9 mouse cellular contexts compared by ENCODE assay signal in the genomic region with DNA sequence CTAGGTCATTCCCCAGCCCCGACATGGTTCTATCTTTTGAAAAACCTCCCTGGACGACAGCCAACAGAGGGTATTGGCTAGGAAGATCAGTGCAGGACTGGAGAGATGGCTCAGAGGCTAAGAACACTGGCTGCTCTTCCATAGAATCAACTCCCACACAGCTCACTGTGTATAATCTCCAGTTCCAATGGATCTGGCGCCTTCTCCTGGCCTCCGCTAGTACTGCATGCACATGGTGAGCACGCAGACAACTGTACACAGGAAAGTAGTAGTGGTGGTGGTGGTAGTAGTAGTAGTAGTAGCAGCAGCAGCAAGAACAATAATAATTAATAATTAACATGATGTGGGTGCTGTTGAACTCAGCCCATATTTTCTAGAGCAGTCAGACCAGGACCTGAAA.
DNase-seq lines count a peak whose midpoint lies in the region; ATAC-seq and TF ChIP-seq lines count a peak whose summit lies in the region.
"Had no signal": no experiment of that assay in that cellular context is flagged by ENCODE, and none has a peak within 500 bp of the region (broad histone marks: within the 10 kb centered on the region; RNA-seq: fewer than 3 reads in every experiment).

No protein-coding gene starts in this region.

- H3K4me3 ChIP-seq in hindbrain, embryonic 11.5 days (ENCODE audit: low read depth, low read length) = no peak overlapping the region
- H3K4me3 ChIP-seq in hindbrain, embryonic 13.5 days = no peak overlapping the region
- H3K4me3 ChIP-seq in E14TG2a.4 (replicated peaks; ENCODE audit: low read length) = no peak overlapping the region
- H3K4me3 ChIP-seq: heart, embryonic 15.5 days had no signal

- H3K36me3 ChIP-seq in hindbrain, embryonic 11.5 days (ENCODE audit: control insufficient read depth, insufficient read depth, low read length) = no peaks in the 10 kb centered on the region
- H3K36me3 ChIP-seq in hindbrain, embryonic 13.5 days = no peaks in the 10 kb centered on the region
- H3K36me3 ChIP-seq in E14TG2a.4 (ENCODE audit: insufficient read depth, low read length) = no peaks in the 10 kb centered on the region
- H3K36me3 ChIP-seq: heart, embryonic 15.5 days had no signal

- WGBS in hindbrain, embryonic 11.5 days = 44% methylated on average over 5 of the region's 5 CpGs
- WGBS in hindbrain, embryonic 13.5 days = 55% methylated on average over 5 of the region's 5 CpGs

- no peak for ATAC-seq in hindbrain, embryonic 11.5 days (ENCODE audit: low FRiP score)
- no peak for ATAC-seq in hindbrain, embryonic 13.5 days (ENCODE audit: low FRiP score)
- ATAC-seq in erythroblast, adult 5-6 weeks (replicated peaks; ENCODE audit: low FRiP score, poor library complexity, severe bottlenecking) = no peak

- H3K9ac ChIP-seq in hindbrain, embryonic 11.5 days (ENCODE audit: low read depth, low read length) = no peak overlapping the region
- H3K9ac ChIP-seq in hindbrain, embryonic 13.5 days = no peak overlapping the region
- H3K9ac ChIP-seq: heart, embryonic 15.5 days had no signal

- H3K4me2 ChIP-seq in hindbrain, embryonic 11.5 days (replicated peaks; ENCODE audit: low read depth, low read length) = no peak overlapping the region
- H3K4me2 ChIP-seq in hindbrain, embryonic 13.5 days = no peak overlapping the region
- H3K4me2 ChIP-seq: heart, embryonic 15.5 days had no signal

- peak; percentile 66 for DNase-seq in hindbrain, embryonic 11.5 days (ENCODE audit: low spot score)
- peak; percentile 34 for DNase-seq in brain, adult 2 months (ENCODE audit: low read depth, low spot score)
- peak; percentile 11 for DNase-seq in kidney, postnatal 14 days
- DNase-seq in right cerebral cortex, adult 2 months (ENCODE audit: low spot score in 2 of 2) = peak; percentile 68 to 76
- no peak for DNase-seq in heart, postnatal 14 days

- TF ChIP-seq CTCF in E14TG2a.4 (conservative IDR thresholded peaks at IDR 0.05; ENCODE audit: low read length) = peak; percentile 93

- intact Hi-C loops in heart, postnatal 14 days (cut with DNase I) = no loop called here

- no peaks in the 10 kb centered on the region for H3K27me3 ChIP-seq in hindbrain, embryonic 11.5 days (ENCODE audit: control insufficient read depth, insufficient read depth, low read length)
- H3K27me3 ChIP-seq in hindbrain, embryonic 13.5 days = no peaks in the 10 kb centered on the region
- H3K27me3 ChIP-seq in E14TG2a.4 (ENCODE audit: insufficient read depth, low read length) = peaks cover 20% of the 10 kb centered on the region
- H3K27me3 ChIP-seq: heart, embryonic 15.5 days had no signal

- H3K4me1 ChIP-seq in hindbrain, embryonic 11.5 days (replicated peaks; ENCODE audit: control insufficient read depth, insufficient read depth, low read length) = no peaks in the 10 kb centered on the region
- no peaks in the 10 kb centered on the region for H3K4me1 ChIP-seq in hindbrain, embryonic 13.5 days (replicated peaks)
- peaks cover 11% of the 10 kb centered on the region for H3K4me1 ChIP-seq in E14TG2a.4 (replicated peaks; ENCODE audit: low read depth, low read length)
- H3K4me1 ChIP-seq: heart, embryonic 15.5 days had no signal

- H3K27ac ChIP-seq in hindbrain, embryonic 11.5 days (ENCODE audit: low read depth, low read length) = no peak overlapping the region
- no peak overlapping the region for H3K27ac ChIP-seq in hindbrain, embryonic 13.5 days
- H3K27ac ChIP-seq: heart, embryonic 15.5 days had no signal

- H3K9me3 ChIP-seq in hindbrain, embryonic 11.5 days (ENCODE audit: control insufficient read depth, low read length) = no peaks in the 10 kb centered on the region; the same call in 1 of the 2 replicates
- H3K9me3 ChIP-seq in hindbrain, embryonic 13.5 days = no peaks in the 10 kb centered on the region
- H3K9me3 ChIP-seq in E14TG2a.4 (ENCODE audit: low read length) = peaks cover 7% of the 10 kb centered on the region; the same call in 1 of the 2 replicates
- H3K9me3 ChIP-seq: heart, embryonic 15.5 days had no signal

Comparison
In these comparisons a context has a peak if more than half of its experiments do, and no peak if none do; other contexts are left out.
1. DNase-seq: peak in hindbrain, embryonic 11.5 days (single experiment), brain, adult 2 months (single experiment), kidney, postnatal 14 days (single experiment) and right cerebral cortex, adult 2 months (2 of 2); none in heart, postnatal 14 days (0 of 2).